Mouse (Mus musculus): ENCODE measurements at regions not wholly inside any gene's neighbourhood (a gene's known extent, or its start where the extent isn't known, plus 50 kb on each side); places are given as distances from the start of the nearest gene placed in this dataset.

DNA sequence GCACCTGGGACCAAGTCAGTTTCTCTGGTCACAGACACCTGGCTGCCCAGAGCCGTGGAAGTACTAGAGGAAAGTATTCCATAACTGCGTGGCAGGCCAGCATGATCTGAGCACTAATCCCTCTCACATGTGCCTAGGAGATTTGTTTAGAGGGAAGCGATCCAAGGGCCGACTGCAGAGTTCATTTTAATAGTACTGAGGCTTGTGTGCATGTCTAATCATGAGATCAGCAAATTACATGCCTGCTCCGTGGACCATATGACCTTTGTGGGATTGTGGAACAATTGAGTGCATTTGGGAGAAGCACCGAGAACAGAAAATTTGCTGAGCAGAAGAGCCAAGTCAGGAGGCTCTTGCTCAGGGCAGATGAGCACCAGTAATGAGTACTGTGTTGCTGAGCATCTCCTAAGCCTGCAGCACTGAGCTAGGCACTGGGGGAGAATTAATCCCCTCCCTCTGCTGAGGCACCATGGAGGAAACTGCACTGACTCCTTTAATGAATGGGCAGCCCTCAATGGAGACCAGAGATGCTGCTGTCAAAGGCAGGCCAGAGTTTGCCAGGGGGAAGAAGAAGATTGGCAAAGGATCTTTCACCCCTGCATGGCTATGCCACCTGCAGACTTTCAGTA lies 445.1 kb upstream of the Meis1 start:
- Histone ChIP-seq H3K4me2 (ENCODE audit: low read depth) (no peak overlapping the region), H3ac (ENCODE audit: control insufficient read depth, insufficient read length) (no peak overlapping the region), H3K4me3 (no peak overlapping the region), H3K79me2 (ENCODE audit: control insufficient read depth, insufficient read depth) (no peaks in the 10 kb centered on the region), H3K36me3 (ENCODE audit: control insufficient read depth, insufficient read depth) (no peaks in the 10 kb centered on the region), H3K27me3 (ENCODE audit: control insufficient read depth, insufficient read depth, insufficient read length) (no peaks in the 10 kb centered on the region)
- TF ChIP-seq E2F4 (IDR thresholded peaks at IDR 0.05; ENCODE audit: insufficient read depth) (no peak), MYOG (IDR thresholded peaks at IDR 0.05; ENCODE audit: control insufficient read depth in 1 of 3, insufficient read depth in 1 of 3, insufficient read length in 2 of 3, low read depth in 2 of 3) (no peak), TCF3 (IDR thresholded peaks at IDR 0.05; ENCODE audit: insufficient read length, low read depth) (no peak), POLR2AphosphoS2 (IDR thresholded peaks at IDR 0.05; ENCODE audit: insufficient read length, low read depth) (no peak), REST (IDR thresholded peaks at IDR 0.05; ENCODE audit: insufficient read depth, insufficient read length) (no peak), MAX (IDR thresholded peaks at IDR 0.05; ENCODE audit: low read depth) (no peak), SRF (IDR thresholded peaks at IDR 0.05; ENCODE audit: control insufficient read depth, insufficient read length, low read depth) (no peak), CEBPB (IDR thresholded peaks at IDR 0.05; ENCODE audit: insufficient read depth, poor library complexity, severe bottlenecking) (no peak)

DNA sequence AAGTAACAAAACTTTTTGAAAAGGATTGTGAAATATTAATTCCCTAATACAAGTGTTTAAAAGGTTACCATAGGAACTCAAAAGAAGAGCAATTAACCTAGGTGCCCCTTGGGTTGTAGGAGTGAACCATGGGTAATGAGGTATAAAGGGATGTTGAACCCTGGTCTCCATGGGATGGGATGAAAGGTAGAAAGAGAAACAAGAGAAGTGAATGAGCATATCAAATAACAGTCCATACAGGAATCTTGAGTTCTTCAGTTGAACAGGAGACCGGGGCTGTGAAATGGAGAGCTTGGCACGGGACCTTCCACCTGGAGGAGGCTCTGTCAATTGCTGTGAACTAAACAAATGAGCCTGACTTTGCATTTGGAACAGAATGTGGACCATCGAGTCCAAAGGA lies 449.6 kb upstream of the Meis1 start:
- no peak overlapping the region for H3K4me3 ChIP-seq
- no peak overlapping the region for H3ac ChIP-seq (ENCODE audit: control insufficient read depth, insufficient read length)
- no peaks in the 10 kb centered on the region for H3K36me3 ChIP-seq (ENCODE audit: control insufficient read depth, insufficient read depth)
- H3K4me2 ChIP-seq (ENCODE audit: low read depth), result no peak overlapping the region
- H3K27me3 ChIP-seq (ENCODE audit: control insufficient read depth, insufficient read depth, insufficient read length), result no peaks in the 10 kb centered on the region
- no peaks in the 10 kb centered on the region for H3K79me2 ChIP-seq (ENCODE audit: control insufficient read depth, insufficient read depth)
- TF ChIP-seq MYOD1 (IDR thresholded peaks at IDR 0.05; ENCODE audit: control insufficient read depth in 1 of 3, insufficient read length in 2 of 3, low read depth in 2 of 3) (no peak), POLR2A (IDR thresholded peaks at IDR 0.05; ENCODE audit: insufficient read length, low read depth) (no peak), SRF (IDR thresholded peaks at IDR 0.05; ENCODE audit: control insufficient read depth, insufficient read length, low read depth) (no peak), CEBPB (IDR thresholded peaks at IDR 0.05; ENCODE audit: insufficient read depth, poor library complexity, severe bottlenecking) (no peak), E2F4 (IDR thresholded peaks at IDR 0.05; ENCODE audit: insufficient read depth) (no peak), MAX (IDR thresholded peaks at IDR 0.05; ENCODE audit: low read depth) (no peak), REST (IDR thresholded peaks at IDR 0.05; ENCODE audit: insufficient read depth, insufficient read length) (no peak), TCF12 (IDR thresholded peaks at IDR 0.05; ENCODE audit: insufficient read depth, poor library complexity, severe bottlenecking) (no peak), TCF3 (IDR thresholded peaks at IDR 0.05; ENCODE audit: insufficient read length, low read depth) (no peak), USF1 (IDR thresholded peaks at IDR 0.05; ENCODE audit: low read depth) (no peak), MYOG (IDR thresholded peaks at IDR 0.05; ENCODE audit: control insufficient read depth in 1 of 3, insufficient read depth in 1 of 3, insufficient read length in 2 of 3, low read depth in 2 of 3) (no peak), POLR2AphosphoS2 (IDR thresholded peaks at IDR 0.05; ENCODE audit: insufficient read length, low read depth) (no peak)

DNA sequence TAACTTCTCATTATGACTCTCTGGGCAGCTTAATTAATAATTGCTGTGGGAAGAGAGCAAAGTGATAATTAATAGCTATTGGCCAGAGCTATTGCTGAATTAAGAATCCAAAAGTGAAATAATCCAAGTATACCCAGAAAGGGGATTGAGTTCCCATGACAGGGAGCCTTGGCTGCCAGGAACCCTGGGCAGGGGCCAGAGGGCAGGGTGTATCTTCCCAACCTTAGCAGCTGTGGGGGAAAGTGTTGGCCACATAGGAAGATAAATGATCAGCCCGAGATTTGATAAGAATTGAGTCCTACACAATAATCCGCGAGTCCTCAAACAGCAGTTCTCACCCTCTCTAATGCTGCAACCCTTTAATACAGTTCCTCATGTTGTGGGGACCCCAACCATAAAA lies 450.0 kb upstream of the Meis1 start:
- TF ChIP-seq USF1 (IDR thresholded peaks at IDR 0.05; ENCODE audit: low read depth) (no peak), MYOG (IDR thresholded peaks at IDR 0.05; ENCODE audit: control insufficient read depth in 1 of 3, insufficient read depth in 1 of 3, insufficient read length in 2 of 3, low read depth in 2 of 3) (no peak), REST (IDR thresholded peaks at IDR 0.05; ENCODE audit: insufficient read depth, insufficient read length) (no peak), MYOD1 (IDR thresholded peaks at IDR 0.05; ENCODE audit: control insufficient read depth in 1 of 3, insufficient read length in 2 of 3, low read depth in 2 of 3) (no peak), MAX (IDR thresholded peaks at IDR 0.05; ENCODE audit: low read depth) (no peak), TCF12 (IDR thresholded peaks at IDR 0.05; ENCODE audit: insufficient read depth, poor library complexity, severe bottlenecking) (no peak), POLR2AphosphoS2 (IDR thresholded peaks at IDR 0.05; ENCODE audit: insufficient read length, low read depth) (no peak), SRF (IDR thresholded peaks at IDR 0.05; ENCODE audit: control insufficient read depth, insufficient read length, low read depth) (no peak)
- H3K36me3 ChIP-seq (ENCODE audit: control insufficient read depth, insufficient read depth), result no peaks in the 10 kb centered on the region
- no peaks in the 10 kb centered on the region for H3K79me2 ChIP-seq (ENCODE audit: control insufficient read depth, insufficient read depth)
- no peak overlapping the region for H3ac ChIP-seq (ENCODE audit: control insufficient read depth, insufficient read length)
- H3K27me3 ChIP-seq (ENCODE audit: control insufficient read depth, insufficient read depth, insufficient read length), result no peaks in the 10 kb centered on the region
- H3K4me3 ChIP-seq, result no peak overlapping the region
- H3K4me2 ChIP-seq (ENCODE audit: low read depth), result no peak overlapping the region

DNA sequence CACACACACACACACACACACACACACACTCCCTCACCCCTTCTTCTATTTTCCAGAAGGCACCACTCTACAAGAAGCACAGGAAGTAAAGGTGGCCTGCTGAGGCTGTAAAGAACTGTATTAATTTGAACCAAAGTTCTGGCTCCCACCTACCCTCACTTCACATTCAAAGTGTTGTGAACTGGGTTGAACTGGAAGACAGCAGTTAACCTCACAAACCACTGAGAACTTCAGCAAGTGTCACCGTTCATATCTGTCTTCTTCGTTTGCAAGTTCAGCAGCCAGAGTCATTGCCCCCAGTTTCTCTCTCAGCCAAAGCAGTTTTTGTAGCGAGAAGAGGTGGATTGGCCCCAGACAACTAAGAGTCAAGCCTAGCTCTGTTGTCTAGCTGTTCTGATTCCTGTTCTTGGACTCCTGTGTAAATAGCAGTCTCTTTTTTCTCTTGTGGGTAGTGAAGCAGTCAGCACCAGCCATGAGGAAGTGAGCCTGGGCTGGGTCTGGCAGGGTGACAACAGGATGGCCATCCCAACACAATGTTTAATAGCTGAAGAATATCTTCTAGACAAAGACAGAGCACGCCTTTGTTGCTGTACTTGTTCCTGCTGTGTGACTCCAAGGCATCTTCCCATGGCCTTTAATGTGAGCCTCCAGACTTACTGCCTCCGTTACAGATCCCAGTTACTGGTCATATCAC lies 452.0 kb upstream of the Meis1 start:
- H3K27me3 ChIP-seq (ENCODE audit: control insufficient read depth, insufficient read depth, insufficient read length), result no peaks in the 10 kb centered on the region
- H3ac ChIP-seq (ENCODE audit: control insufficient read depth, insufficient read length), result no peak overlapping the region
- H3K4me2 ChIP-seq (ENCODE audit: low read depth), result no peak overlapping the region
- TF ChIP-seq MYOG (IDR thresholded peaks at IDR 0.05; ENCODE audit: control insufficient read depth in 1 of 3, insufficient read depth in 1 of 3, insufficient read length in 2 of 3, low read depth in 2 of 3) (no peak), E2F4 (IDR thresholded peaks at IDR 0.05; ENCODE audit: insufficient read depth) (no peak), MYOD1 (IDR thresholded peaks at IDR 0.05; ENCODE audit: control insufficient read depth in 1 of 3, insufficient read length in 2 of 3, low read depth in 2 of 3) (no peak), POLR2A (IDR thresholded peaks at IDR 0.05; ENCODE audit: insufficient read length, low read depth) (no peak), REST (IDR thresholded peaks at IDR 0.05; ENCODE audit: insufficient read depth, insufficient read length) (no peak), CEBPB (IDR thresholded peaks at IDR 0.05; ENCODE audit: insufficient read depth, poor library complexity, severe bottlenecking) (no peak), TCF3 (IDR thresholded peaks at IDR 0.05; ENCODE audit: insufficient read length, low read depth) (no peak), USF1 (IDR thresholded peaks at IDR 0.05; ENCODE audit: low read depth) (no peak), TCF12 (IDR thresholded peaks at IDR 0.05; ENCODE audit: insufficient read depth, poor library complexity, severe bottlenecking) (no peak), MAX (IDR thresholded peaks at IDR 0.05; ENCODE audit: low read depth) (no peak), POLR2AphosphoS2 (IDR thresholded peaks at IDR 0.05; ENCODE audit: insufficient read length, low read depth) (no peak), SRF (IDR thresholded peaks at IDR 0.05; ENCODE audit: control insufficient read depth, insufficient read length, low read depth) (no peak)
- H3K79me2 ChIP-seq (ENCODE audit: control insufficient read depth, insufficient read depth), result no peaks in the 10 kb centered on the region
- no peak overlapping the region for H3K4me3 ChIP-seq
- H3K36me3 ChIP-seq (ENCODE audit: control insufficient read depth, insufficient read depth), result no peaks in the 10 kb centered on the region
